Mouse (Mus musculus): ENCODE data around the gene Nrd1. TPM values are rescaled to one million over a fixed set of nuclear protein-coding genes. Genes with fewer than 3 reads are reported as not detected.

Gene Nrd1
- polyA plus RNA-seq, 1 experiment, result 28.9 TPM

GRCm38 (mm10) chr4:109000961-109001360 lies 506 bp downstream of the Nrd1 start:
- no peak for TF ChIP-seq GATA1 (IDR thresholded peaks at IDR 0.05; ENCODE audit: low read length)

DNA sequence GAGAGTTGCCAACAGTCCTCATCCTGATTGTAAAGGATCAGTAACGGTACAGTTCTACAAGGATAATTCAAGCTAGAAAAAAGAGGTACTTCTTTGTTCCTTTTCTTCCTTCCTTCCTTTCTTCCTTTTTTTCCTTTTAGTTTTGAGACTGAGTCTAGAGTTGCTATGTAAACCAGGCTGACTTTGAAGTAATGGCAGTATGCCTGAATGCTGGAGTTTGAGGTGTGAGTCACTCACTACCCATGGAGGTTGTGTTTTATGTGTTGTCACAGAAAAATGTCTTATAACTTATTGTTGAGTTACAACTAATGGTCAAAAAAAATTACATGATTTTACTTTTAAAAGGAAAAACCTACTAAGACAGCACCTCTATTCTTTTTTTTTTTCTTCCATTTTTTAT lies 7.6 kb downstream of the Nrd1 start:
- TF ChIP-seq GATA1 (IDR thresholded peaks at IDR 0.05; ENCODE audit: low read length), result no peak

GRCm38 (mm10) chr4:109014091-109014490 lies 13.6 kb downstream of the Nrd1 start:
- TF ChIP-seq GATA1 (IDR thresholded peaks at IDR 0.05; ENCODE audit: low read length), result no peak

DNA sequence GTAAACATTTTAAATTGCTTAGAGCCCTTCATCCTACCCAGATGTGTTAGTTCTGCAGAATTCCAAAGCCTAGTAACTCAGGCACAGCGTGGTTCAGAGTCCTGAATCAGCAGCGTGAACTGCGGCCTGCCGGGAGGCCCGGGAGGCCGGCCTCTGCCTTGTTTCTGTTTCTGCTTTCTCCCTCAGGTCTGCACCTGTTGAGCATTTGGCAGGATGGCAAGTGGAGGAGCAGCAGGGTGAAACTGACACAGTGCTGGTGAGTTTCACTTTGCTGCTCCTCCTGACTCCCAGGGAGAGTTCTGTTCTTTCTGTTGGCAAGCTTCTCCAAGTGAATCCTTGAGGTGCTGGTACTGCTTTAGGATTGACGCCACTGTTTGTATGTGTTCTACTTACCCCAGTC lies 17.0 kb downstream of the Nrd1 start:
- no peak for TF ChIP-seq GATA1 (IDR thresholded peaks at IDR 0.05; ENCODE audit: low read length)

GRCm38 (mm10) chr4:109019301-109019700 lies 18.8 kb downstream of the Nrd1 start:
- TF ChIP-seq GATA1 (IDR thresholded peaks at IDR 0.05; ENCODE audit: low read length), result no peak

- no peak for TF ChIP-seq GATA1 (IDR thresholded peaks at IDR 0.05; ENCODE audit: low read length)
Measured at GRCm38 (mm10) chr4:109021976-109022375, 21.5 kb downstream of the Nrd1 start.

- no peak for TF ChIP-seq GATA1 (IDR thresholded peaks at IDR 0.05; ENCODE audit: low read length)
Measured at GRCm38 (mm10) chr4:109025061-109025460, 24.6 kb downstream of the Nrd1 start.

DNA sequence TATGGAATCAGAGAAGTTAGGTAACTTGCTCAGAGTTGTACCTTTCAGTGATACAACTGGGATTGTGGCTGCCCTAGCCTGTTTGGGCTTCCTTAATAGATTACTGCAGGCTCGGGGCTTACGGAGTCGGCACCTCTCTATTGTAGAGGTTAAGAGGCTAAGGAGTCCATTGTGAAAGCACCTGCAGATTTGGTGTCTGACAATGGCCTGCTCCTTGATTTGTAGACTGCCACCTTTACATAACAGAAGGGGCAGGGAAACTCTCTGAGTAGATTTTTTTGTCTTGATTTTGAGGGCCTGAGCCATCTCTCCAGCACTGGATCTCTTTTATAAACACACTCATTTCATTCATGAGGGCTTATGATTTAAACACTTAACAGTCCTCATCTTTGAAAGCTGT lies 26.1 kb downstream of the Nrd1 start:
- no peak for TF ChIP-seq GATA1 (IDR thresholded peaks at IDR 0.05; ENCODE audit: low read length)

GRCm38 (mm10) chr4:109029857-109030256 lies 29.4 kb downstream of the Nrd1 start:
- TF ChIP-seq GATA1 (IDR thresholded peaks at IDR 0.05; ENCODE audit: low read length), result no peak

GRCm38 (mm10) chr4:109030266-109030665 lies 29.8 kb downstream of the Nrd1 start:
- TF ChIP-seq GATA1 (IDR thresholded peaks at IDR 0.05; ENCODE audit: low read length), result no peak

GRCm38 (mm10) chr4:109036327-109036726 lies 35.9 kb downstream of the Nrd1 start:
- TF ChIP-seq GATA1 (IDR thresholded peaks at IDR 0.05; ENCODE audit: low read length), result no peak

DNA sequence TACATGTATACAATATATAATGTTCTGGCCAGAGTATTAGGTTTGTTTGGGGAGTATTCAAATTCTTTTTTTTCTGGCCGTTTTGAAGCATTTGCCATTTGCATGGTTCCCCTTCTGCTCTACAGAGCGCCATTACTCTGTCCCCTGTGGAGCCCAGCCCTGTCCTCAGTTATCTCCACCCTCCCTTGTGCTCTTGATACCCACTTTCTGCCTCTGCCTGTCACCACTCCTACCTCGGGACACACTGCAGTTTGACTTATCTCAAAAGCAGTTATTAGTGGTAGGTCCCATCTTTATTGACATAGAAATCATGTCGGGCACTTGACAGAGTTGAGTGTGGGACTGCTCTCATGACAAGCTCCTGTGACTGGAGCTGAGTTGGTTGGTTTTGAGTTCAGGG lies 42.3 kb downstream of the Nrd1 start:
- no peak for TF ChIP-seq GATA1 (IDR thresholded peaks at IDR 0.05; ENCODE audit: low read length)

GRCm38 (mm10) chr4:109043294-109043693 lies 42.8 kb downstream of the Nrd1 start:
- TF ChIP-seq GATA1 (IDR thresholded peaks at IDR 0.05; ENCODE audit: low read length), result no peak

- TF ChIP-seq GATA1 (IDR thresholded peaks at IDR 0.05; ENCODE audit: low read length), result no peak
Measured at GRCm38 (mm10) chr4:109043756-109044155, 43.3 kb downstream of the Nrd1 start.

DNA sequence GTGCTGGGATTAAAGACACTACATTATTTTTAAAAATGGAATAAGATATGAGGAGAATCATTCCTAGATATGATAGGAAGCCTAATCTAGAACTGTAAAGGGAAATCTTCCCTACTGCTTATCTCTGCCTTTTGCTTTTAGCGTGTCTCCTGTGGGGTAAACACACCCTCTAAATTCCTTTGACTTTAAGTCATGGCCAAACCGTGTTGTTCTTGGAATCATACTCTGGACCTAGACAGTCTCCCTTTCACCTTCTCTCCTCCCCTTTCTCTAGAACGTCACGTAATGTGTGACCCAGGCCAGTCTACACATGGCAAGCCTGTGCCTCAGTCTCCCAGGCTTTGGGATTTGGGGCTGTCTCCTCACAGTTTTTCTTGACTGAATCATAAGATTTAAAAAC lies 47.8 kb downstream of the Nrd1 start:
- TF ChIP-seq GATA1 (IDR thresholded peaks at IDR 0.05; ENCODE audit: low read length), result no peak

DNA sequence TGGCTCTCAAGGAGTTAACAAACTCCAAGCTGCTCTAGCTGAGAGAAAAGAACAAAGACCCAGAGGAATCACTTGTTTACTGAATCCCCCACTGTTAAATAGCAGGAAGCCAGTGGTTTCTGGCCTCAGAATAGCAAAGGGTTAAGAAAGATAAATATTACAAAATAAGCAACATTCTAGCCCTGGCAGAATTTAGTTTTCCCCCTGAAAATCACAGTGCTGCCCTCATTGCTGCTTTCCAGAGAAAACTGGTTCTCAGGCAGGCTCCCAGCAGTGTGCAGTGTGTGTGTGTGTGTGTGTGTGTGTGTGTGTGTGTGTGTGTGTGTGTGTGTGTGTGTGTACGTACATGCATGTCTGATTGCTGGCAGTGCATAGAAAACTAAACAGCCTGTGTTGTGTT lies 51.8 kb downstream of the Nrd1 start:
- TF ChIP-seq GATA1 (IDR thresholded peaks at IDR 0.05; ENCODE audit: low read length), result no peak

DNA sequence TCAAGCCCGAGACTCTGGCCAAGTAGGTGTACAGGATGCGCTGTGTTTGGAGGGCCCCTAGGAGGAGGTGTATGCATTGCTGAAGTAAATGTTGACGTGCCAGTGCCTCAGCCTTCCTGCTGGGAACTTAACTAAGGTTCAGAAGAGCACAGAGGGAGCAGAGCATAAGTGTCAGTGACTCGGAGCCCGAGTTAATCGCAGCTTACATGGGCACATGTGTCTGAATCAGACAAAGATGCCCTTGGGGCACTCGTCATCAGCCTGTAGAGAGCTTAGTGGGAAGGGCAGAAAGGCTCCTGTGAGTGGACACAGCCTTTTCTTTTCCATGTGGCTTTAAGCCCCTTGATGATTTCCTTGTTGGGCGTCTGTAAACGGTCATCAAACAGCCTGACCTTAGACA lies 53.5 kb downstream of the Nrd1 start:
- no peak for TF ChIP-seq GATA1 (IDR thresholded peaks at IDR 0.05; ENCODE audit: low read length)

DNA sequence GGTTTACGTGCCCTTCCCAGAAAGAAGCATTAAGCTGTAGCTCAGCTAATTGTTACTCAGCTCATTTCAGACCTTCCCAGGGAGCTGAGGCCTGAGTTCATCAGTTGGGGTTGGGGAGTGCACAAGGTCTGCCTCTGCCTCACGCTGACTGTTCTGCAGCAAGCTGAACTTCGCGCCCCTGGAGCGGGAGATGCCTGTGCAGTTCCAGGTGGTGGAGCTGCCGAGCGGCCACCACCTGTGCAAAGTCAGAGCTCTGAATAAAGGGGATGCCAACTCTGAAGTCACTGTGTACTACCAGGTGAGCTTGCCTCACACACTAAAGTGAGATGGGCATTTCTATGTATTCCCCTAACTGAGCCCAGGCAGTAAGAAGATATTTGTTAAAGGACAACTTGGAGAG lies 55.9 kb downstream of the Nrd1 start:
- no peak for TF ChIP-seq GATA1 (IDR thresholded peaks at IDR 0.05; ENCODE audit: low read length)
